Mouse (Mus musculus) frontal cortex, postnatal 25 days (tissue): ENCODE measurements around the gene Gm49416.
"Not testable (repeated sequence)": the region's sequence is repeated elsewhere in the genome, so short reads cannot be mapped to it uniquely, and the experiment has no call there.

Experiments
- DNase-seq, 2 experiments: peaks; one replicate each; pipeline ENCODE4 v3.0.0; 2022; ENCODE audit warnings: low spot score in 2 of 2

The Gm49416 gene

GRCm38 (mm10) chr19:8888511-8889385 is at the start of gene Gm49416, which contains the start of gene 1810009A15Rik:
Gene Gm49416 (plus strand): TSS chr19:8888926.
Gene 1810009A15Rik (plus strand): TSS chr19:8888853.
- DNase-seq, result peak; percentile 85 to 92

DNA sequence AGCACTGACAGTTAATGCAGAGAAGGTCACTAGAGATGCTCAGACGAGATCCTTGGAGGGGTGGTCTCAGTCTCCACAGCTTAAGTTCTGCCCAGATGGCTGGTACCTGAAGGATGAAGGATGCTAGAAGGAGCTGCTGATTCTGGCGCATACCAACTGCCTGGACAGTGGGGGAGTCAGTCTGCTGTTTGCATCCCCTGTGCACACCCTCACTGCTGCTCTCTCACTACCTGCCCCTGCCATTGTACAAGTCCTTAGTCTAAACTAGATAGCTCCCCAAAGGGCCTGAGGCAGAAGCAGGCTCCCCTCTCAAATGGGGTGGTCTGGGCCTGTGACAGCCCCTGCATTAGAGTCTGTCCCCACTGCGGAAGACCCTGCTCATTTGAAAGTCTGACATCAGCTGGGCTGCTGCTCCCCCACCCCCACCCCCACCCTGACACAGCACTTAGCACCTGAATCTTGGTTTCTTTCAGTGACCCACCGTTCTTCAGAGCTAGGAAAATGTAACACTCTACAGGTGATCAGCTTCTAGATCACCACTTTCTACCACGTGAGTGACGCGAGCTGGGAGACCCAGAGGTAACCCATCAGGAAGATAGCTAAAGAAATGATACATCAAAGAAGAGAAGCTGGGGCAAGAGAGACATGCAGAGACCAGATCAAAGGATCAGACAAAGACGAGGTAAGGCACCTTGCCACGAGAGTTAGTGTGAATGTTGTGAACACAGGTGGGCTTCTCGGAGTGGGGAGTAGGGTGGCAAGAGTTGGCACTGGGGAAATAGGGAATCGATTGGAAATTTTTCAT is 49.4 kb upstream of the Gm49416 start, which contains the start of gene Gng3:
Gene Gng3 (minus strand): TSS at position 92 of the 805 bp plus-strand sequence.
- DNase-seq, result peak; percentile 81 to 82

DNA sequence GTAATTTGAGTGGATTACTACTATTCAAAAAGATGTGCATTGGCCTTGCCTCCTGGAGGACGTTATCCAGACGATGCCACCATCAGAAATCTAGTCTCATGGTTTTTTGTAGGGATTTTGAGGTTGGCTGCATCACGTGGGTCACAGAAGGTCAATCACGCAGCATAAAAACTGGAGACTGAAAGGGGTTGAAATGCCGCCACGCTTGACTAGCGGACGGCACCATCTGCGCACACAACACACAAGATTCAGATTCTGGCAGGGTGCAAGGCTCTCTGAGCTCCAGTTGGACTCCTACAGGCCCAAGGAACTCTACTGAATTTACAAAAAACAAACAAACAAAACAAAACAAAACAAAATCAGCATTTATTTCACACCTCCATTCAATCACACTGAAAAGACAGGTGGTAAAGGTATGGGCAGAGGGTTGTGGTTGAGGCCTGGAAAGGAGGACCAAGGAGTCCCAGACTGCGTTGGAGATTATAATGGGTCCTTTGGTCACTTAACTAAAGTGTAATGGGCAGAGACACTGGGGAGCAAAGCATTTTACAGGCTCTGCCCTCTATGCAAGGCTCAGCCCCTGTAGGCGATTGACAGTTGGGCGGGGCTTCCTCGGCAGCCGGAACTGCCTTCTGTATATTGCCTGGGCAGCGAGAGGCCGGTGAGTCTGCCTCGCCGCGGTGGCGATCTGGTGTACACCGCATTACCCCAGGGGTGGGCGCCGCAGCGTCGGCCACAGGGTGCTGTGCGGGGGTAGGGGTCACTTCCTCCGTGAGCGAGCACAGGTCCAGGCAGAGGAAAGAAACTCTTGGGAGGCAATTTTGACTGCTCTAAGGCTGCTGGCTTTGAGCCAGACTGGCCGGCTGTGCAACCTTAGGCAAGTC is 48.6 kb upstream of the Gm49416 start:
- DNase-seq, result no peak

GRCm38 (mm10) chr19:8841012-8841411 is 47.7 kb upstream of the Gm49416 start:
- no peak for DNase-seq

DNA sequence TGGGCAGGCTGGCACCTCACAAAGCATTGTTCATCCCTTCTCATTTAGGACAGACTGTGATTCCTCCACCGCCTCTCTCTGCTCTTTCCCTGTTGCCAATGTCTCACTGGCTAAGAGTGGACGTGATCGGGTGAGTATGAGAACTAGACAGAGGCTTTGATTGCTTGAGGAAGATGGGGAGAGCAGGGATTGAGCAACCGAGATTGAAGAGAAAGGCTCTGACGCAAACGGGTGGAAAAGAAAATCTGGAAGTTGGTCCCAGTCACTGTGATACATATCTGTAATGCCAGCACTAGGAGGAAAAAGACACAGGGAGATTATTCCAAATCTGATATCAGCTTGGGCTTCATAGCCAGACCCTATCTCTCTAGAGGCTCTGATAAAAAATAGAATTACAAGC is 45.8 kb upstream of the Gm49416 start:
- DNase-seq, result no peak

- peak; percentile 68 to 81 for DNase-seq
These were observed 44.2 kb upstream of the Gm49416 start for GRCm38 (mm10) chr19:8844371-8845129.

- no peak for DNase-seq
These were observed 40.4 kb upstream of the Gm49416 start for GRCm38 (mm10) chr19:8848356-8848755.

GRCm38 (mm10) chr19:8850402-8850901 is 38.3 kb upstream of the Gm49416 start, which contains the start of gene Lrrn4cl:
Gene Lrrn4cl (plus strand): TSS chr19:8850768.
- DNase-seq, result no peak

- DNase-seq, result no peak
These were observed 37.1 kb upstream of the Gm49416 start for GRCm38 (mm10) chr19:8851639-8852038.

GRCm38 (mm10) chr19:8852236-8852928 is 36.3 kb upstream of the Gm49416 start:
- DNase-seq, result no peak

DNA sequence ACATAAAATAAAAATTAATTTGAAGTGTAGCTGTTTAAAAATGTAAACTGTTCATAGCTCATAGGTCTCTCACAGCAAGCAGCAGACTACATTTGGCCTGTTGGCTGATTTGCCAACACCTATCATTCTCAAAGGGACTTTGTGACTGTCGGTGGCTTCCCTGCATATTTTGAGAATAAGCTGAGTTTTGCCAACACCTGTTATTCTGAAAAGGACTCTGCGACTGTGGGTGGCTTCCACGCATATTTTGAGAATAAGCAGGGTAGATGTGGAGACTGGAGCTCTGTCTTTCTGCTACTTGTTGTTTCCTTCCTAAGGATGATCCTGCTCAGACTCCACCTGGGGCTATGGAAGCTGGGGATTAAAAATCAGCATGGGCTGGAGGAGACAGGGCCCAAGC is 35.6 kb upstream of the Gm49416 start:
- DNase-seq, result no peak

DNA sequence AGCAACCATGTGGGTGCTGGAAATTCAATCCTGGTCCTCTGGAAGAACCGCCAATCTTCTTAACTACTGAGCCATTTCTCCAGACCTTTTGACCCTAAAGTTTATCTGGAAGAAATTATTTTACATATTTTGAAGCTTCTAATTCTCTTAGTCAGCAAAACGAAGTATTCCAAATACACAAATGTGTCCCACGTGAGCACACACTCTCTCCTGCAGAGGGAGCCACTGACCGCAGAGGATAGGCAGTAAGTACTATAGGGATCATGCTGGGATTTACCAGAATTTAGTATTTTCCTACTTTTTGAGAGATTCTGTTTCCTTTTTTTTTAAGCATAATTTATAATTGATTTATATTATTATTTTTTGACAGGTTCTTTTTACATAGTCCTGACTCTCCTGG is 31.0 kb upstream of the Gm49416 start:
- no peak for DNase-seq

GRCm38 (mm10) chr19:8859018-8859417 is 29.7 kb upstream of the Gm49416 start:
- DNase-seq, result no peak

GRCm38 (mm10) chr19:8864265-8864664 is 24.5 kb upstream of the Gm49416 start:
- no peak for DNase-seq

DNA sequence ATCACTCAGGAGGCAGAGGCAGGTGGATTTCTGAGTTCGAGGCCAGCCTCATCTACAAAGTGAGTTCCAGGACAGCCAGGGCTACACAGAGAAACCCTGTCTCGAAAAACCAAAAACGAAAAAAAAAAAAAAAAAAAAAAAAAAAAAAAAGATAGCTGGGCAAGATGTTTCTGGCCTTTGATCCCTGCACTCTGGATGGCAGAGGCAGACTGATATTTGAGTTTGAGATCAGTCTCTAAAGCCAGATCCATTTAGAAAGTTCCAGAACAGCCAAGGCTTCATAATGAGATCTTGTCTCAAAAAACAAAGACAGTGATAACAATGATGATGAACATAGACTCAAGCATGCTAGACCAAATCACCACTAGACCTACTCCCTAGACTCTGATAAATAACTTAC is 18.3 kb upstream of the Gm49416 start:
- not testable (repeated sequence) for DNase-seq

- no peak for DNase-seq
These were observed 17.9 kb upstream of the Gm49416 start for GRCm38 (mm10) chr19:8870838-8871237.

DNA sequence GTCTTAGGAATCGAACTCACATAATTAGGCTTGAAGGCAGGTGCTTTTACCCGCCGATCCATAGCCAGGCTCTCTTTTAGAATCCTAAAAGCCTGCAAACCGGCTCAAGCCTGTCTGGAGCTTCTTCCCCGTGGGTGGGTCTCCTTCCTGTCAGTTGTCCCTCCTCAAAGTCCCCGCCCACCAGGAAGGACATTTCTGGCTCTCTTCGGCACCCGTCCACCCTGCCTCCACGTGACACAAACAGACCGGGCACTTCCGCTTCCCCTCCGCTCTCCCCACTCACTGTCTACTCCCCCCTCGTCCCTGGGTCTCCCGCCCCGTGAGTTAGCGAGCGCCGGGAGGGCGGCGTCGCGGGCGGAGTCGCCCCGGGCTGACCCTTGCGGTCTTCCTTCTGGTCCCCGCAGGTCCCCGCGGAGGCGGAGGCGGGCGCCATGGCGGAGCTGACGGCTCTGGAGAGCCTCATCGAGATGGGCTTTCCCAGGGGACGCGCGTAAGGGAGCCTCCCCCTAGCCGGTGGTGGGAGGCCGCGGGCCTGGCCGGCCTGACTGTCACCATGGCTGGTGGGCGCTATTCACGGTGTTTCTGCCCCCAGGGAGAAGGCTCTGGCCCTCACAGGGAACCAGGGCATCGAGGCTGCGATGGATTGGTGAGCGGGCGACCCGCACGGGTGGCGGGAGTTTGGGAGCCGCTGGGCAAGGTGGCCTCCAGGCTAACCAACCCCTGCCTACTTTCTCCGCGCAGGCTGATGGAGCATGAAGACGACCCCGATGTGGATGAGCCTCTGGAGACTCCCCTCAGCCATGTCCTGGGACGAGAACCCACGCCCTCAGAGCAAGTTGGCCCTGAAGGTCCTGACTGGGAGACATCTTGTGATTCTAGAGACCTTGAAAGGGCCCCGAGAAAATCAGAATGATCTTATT is 17.2 kb upstream of the Gm49416 start, which contains the start of gene Ubxn1:
Gene Ubxn1 (plus strand): TSS at position 230 of the 920 bp plus-strand sequence.
- DNase-seq, result peak; percentile 95 to 98

DNA sequence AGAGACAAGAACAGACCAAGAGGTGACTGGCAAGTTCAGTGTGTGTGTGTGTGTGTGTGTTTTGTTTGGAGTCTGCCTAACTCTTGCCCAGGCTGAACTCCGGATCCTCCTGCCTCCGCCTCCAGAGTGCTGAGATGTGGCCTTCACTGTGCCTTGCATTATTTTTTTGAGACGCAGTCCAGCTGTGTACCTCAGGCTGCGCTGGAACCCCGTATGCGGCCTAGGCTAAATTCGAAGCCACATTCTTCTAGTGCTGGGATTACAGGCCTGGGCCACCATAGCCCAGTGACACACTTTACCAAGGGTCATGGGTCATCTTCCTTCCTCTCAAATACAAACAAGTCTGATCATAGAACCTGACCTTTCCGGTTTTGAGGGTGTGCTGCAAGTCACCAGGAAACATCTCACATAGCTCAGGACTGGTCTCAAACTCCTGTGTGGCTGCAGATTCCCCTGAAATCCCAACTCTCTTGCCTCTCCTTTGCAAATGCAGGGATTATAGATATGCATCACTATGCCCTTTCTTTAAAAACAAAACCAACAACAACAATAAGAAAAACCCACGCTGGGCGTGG is 16.4 kb upstream of the Gm49416 start:
- no peak for DNase-seq
